Mouse (Mus musculus) bone marrow, adult 2 months (tissue): ENCODE data around the gene Hdgfl2.

Experiments
- CTCF ChIP-seq: fragments of 200-500 bp; IDR thresholded peaks from 2 replicates; pipeline ENCODE4 v1.5.1; 2011; ENCODE audit warnings: low read length, control low read depth; ENCODE audit not compliant: control insufficient read depth, insufficient read depth
- POLR2A ChIP-seq: fragments of 200-500 bp; IDR thresholded peaks from 2 replicates; pipeline ENCODE4 v1.6.1; 2011; ENCODE audit warnings: low read depth, mild to moderate bottlenecking, control low read depth, low read length, borderline replicate concordance; ENCODE audit not compliant: control insufficient read depth

- no peak for TF ChIP-seq POLR2A
- no peak for TF ChIP-seq CTCF
Observed at GRCm38 (mm10) chr17:56034040-56034725, 45.3 kb upstream of the Hdgfl2 start.
